Mouse (Mus musculus): ENCODE results near the gene Tmem56. TPM values are rescaled to one million over a fixed set of nuclear protein-coding genes. Genes with fewer than 3 reads are reported as not detected.
A peak's percentile ranks its signal among the peaks of the same experiment; 100 is the strongest.

The Tmem56 gene
- polyA plus RNA-seq, 1 experiment: 8.6 TPM

- DNase-seq (ENCODE audit: low spot score): no peak
Observed at GRCm38 (mm10) chr3:121277557-121277956, 5.3 kb downstream of the Tmem56 start.

GRCm38 (mm10) chr3:121277009-121277408 lies 5.9 kb downstream of the Tmem56 start:
- no peak for DNase-seq (ENCODE audit: low spot score)

GRCm38 (mm10) chr3:121274010-121274409 lies 8.9 kb downstream of the Tmem56 start:
- no peak for DNase-seq (ENCODE audit: low spot score)

GRCm38 (mm10) chr3:121272577-121272976 lies 10.3 kb downstream of the Tmem56 start:
- DNase-seq (ENCODE audit: low spot score): no peak

GRCm38 (mm10) chr3:121267283-121267682 lies 15.6 kb downstream of the Tmem56 start:
- no peak for DNase-seq (ENCODE audit: low spot score)

GRCm38 (mm10) chr3:121264242-121264641 lies 18.7 kb downstream of the Tmem56 start:
- no peak for DNase-seq (ENCODE audit: low spot score)

- DNase-seq (ENCODE audit: low spot score): no peak
Observed at GRCm38 (mm10) chr3:121263205-121263548, 19.7 kb downstream of the Tmem56 start.

- peak; percentile 71 for DNase-seq (ENCODE audit: low spot score)
Observed at GRCm38 (mm10) chr3:121262521-121263204, 20.2 kb downstream of the Tmem56 start.

GRCm38 (mm10) chr3:121261939-121262520 lies 20.9 kb downstream of the Tmem56 start:
- no peak for DNase-seq (ENCODE audit: low spot score)

- DNase-seq (ENCODE audit: low spot score): no peak
Observed at GRCm38 (mm10) chr3:121261251-121261650, 21.6 kb downstream of the Tmem56 start.

GRCm38 (mm10) chr3:121260831-121261230 lies 22.1 kb downstream of the Tmem56 start:
- DNase-seq (ENCODE audit: low spot score): no peak

GRCm38 (mm10) chr3:121260041-121260440 lies 22.9 kb downstream of the Tmem56 start:
- no peak for DNase-seq (ENCODE audit: low spot score)

GRCm38 (mm10) chr3:121258521-121259478 lies 24.1 kb downstream of the Tmem56 start:
- no peak for DNase-seq (ENCODE audit: low spot score)

- DNase-seq (ENCODE audit: low spot score): no peak
Observed at GRCm38 (mm10) chr3:121257418-121257817, 25.5 kb downstream of the Tmem56 start.

GRCm38 (mm10) chr3:121256131-121256530 lies 26.8 kb downstream of the Tmem56 start:
- no peak for DNase-seq (ENCODE audit: low spot score)

- DNase-seq (ENCODE audit: low spot score): no peak
Observed at GRCm38 (mm10) chr3:121255501-121255900, 27.4 kb downstream of the Tmem56 start.

- no peak for DNase-seq (ENCODE audit: low spot score)
Observed at GRCm38 (mm10) chr3:121250576-121251433, 32.1 kb downstream of the Tmem56 start.

- DNase-seq (ENCODE audit: low spot score): no peak
Observed at GRCm38 (mm10) chr3:121250048-121250447, 32.9 kb downstream of the Tmem56 start.

- DNase-seq (ENCODE audit: low spot score): no peak
Observed at GRCm38 (mm10) chr3:121242941-121243340, 40.0 kb downstream of the Tmem56 start.

- DNase-seq (ENCODE audit: low spot score): no peak
Observed at GRCm38 (mm10) chr3:121242111-121242936, 40.6 kb downstream of the Tmem56 start.

Data from urinary bladder, adult 2 months (tissue).